Mouse (Mus musculus): ENCODE data around the gene Agbl4.

The Agbl4 gene

GRCm38 (mm10) chr4:111583562-111584237 is 1186.2 kb downstream of the Agbl4 start:
- DNase-seq (ENCODE audit: low read depth): no peak

DNA sequence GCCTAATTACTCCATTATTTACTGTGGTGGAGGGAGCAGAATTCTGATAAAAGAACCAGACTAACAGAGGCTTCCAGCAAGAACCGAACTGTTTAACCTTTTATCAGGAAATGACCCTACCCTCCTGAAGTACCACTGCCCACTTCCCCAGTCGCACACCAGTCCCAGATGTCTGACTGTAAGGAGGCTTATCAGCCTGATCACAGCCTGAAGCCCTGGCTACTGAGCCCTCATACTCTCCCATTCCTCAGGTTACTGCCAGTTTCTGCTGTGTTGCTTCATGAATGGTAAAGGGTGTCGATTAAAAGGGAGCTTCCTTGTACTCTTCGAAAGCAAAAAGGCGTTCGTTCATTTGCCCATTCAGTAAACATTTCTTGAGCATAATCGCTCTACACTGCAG is 1186.8 kb downstream of the Agbl4 start:
- no peak for DNase-seq (ENCODE audit: low read depth)

DNA sequence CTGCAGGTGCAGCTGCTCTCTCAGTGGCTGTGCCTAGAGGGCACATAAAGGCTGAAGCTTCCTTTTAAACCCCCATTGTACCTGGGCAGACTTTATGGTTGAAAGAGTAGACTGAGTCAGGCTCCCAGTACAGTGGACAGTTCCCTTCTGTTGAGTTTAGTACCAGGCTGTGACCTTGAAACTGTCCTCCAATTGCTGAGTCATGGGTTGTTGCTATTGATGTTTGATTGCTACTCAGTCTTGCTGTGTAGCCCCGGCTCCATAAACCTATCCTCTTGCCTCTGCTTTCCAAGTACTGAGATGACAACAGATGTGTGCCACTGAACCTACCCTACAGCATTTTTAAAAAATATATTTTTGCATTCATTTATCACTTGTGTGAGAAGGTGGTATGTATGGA is 1190.8 kb downstream of the Agbl4 start:
- no peak for DNase-seq (ENCODE audit: low read depth)

GRCm38 (mm10) chr4:111589467-111590170 is 1192.2 kb downstream of the Agbl4 start:
- DNase-seq (ENCODE audit: low read depth): no peak

DNA sequence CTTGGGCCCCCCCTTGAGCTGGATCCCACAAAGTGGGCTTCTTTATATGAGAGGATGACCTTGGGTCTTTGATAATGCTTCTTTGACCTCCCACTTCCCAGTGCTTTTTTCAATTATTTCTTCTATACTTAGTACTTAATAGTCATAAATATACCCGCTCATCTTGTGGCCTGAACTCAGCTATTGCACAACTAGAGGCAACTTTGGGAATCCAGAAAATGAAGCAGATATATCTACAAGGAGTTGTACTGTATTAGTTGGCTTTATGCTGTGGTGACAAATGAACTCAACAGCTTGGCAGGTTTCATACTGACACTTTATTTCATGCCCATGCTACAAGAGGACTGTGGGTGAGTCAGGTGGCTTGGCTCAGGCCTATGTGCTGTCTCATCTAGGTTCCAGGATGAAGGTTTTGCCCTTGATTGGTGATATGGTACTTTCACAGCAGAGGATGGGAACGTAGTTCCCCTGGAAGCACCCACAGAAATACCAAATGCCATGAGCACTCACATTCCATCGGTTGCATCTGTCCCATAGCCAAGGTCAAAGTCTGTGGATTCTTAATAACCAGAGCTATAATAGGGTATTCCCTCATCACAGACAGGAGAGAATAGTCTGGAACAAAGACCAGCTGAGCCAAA is 1197.3 kb downstream of the Agbl4 start:
- DNase-seq (ENCODE audit: low read depth): no peak

- no peak for DNase-seq (ENCODE audit: low read depth)
Observed at GRCm38 (mm10) chr4:111597249-111597661, 1199.8 kb downstream of the Agbl4 start.

GRCm38 (mm10) chr4:111597986-111598385 is 1200.5 kb downstream of the Agbl4 start:
- DNase-seq (ENCODE audit: low read depth): no peak

DNA sequence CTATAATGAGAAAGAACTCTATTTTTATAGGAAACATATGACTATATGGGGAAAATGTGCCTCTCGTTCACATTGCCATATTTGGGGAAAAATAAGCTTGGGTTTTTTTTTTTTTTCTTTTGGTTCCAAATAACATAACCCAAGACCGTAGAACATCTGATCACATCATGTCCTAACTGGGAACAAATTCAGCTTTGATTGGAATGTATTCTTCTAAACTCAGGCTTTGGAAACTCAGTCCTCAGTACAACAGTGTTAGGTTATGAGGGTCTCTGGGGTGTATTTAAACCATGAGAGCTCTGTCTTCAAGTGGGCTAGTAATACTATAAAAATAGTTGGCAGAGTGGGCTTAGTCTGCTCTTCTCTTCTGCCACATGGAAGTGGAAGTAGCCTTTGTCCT is 1205.7 kb downstream of the Agbl4 start:
- no peak for DNase-seq (ENCODE audit: low read depth)

DNA sequence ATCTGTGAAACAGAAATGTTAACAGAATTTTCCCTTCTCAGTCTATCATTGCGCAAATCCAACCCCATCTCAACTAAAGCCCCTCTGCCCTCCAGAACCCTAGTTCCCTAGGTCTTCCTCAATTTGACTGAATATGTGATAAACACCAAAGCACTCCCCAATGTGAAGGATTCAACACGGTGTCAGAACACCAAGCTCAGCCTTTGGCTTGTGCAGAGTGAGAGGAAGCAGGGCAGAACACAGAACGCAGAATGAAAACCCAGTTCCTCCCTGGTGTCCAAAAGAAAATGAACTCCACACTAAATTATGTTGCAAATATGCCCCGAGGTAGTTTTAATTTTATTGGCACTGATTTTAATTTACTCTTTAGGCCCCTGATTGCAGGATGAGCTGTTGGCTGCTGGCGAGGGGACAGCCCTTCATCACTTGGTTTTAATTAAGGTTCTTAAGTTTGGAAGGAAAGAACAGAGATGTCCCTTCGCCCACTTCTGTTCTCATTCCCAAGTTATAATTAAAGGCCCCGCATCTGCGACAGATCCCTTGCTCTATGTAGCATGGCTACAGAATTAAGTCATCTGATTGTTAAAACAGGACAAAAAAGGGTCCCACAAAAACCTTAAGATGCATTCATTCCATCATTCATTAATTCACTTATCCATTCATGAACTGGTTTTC is 1210.5 kb downstream of the Agbl4 start:
- DNase-seq (ENCODE audit: low read depth): no peak

DNA sequence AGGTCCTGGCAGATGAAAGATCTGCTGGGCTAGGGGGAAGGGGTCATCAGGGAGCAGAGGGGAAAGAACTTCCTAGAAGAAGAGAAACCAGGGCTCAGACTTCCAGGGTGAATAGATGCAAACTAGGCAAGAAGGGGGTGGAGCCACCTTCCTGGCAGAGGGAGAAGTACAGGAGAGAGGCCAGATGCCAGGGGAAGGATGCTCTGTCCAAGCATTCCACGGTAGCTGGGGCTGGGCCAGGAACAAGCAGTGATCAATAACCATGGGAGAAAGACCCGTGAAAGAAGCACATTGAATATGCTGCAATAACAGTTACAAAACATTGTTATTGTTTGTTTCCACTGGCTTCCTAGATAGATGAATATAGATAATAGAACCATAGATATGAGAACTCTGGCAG is 1224.4 kb downstream of the Agbl4 start:
- no peak for DNase-seq (ENCODE audit: low read depth)

DNA sequence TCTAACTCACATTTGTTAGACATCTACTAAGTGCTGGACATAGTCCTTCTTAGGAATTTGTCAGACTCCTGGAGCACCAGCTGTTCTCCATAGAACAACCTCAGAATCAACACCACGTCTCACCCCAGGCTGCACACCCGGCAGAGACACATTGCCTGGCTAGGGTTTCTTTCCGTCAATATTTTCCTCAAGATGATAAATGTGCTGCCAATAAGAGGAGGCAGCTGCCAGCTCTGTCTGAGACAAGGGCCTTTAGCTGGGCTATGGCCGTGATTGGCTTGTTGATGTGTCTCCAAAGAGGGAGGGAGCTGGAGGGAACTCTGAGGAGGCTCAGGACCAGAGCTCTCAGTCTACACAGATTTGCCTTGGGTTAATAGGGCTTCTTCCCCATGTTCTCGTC is 1227.5 kb downstream of the Agbl4 start:
- DNase-seq (ENCODE audit: low read depth): no peak

DNA sequence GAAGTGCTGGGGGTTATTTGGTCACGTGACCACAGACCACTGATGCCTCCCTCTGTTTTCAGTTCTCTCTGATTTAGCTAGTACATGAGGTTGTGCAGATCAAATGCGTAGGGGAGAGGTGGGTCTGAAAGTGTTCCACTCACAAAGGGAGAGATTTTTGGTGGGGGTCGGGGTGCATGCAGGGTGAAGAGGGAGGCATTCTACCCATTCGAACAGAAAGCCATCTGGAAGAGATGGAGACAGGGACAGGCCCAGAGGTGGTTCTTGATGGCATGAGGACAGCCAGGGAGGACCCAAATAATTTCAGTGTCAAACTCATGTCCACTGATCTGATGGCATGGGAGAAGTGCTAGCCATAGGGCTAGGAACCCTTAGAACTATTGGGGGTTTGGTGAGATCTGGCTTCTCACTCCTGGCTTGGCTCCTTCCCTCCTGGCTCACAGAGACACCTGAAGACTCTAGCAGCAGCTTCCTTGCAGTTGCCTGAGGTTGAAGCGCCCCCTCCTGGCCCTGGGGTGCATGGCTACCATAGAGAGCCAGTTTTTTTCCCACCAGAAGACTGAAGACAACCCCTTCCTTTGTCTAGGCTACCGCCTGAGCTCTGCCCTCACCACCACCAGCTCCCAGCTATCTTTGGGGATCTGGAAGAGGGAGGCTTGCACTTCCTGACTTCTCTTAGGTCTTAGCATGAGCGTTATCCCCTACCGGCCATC is 1228.8 kb downstream of the Agbl4 start:
- DNase-seq (ENCODE audit: low read depth): peak; percentile 24

- no peak for DNase-seq (ENCODE audit: low read depth)
Observed at GRCm38 (mm10) chr4:111632615-111633014, 1235.2 kb downstream of the Agbl4 start.

DNA sequence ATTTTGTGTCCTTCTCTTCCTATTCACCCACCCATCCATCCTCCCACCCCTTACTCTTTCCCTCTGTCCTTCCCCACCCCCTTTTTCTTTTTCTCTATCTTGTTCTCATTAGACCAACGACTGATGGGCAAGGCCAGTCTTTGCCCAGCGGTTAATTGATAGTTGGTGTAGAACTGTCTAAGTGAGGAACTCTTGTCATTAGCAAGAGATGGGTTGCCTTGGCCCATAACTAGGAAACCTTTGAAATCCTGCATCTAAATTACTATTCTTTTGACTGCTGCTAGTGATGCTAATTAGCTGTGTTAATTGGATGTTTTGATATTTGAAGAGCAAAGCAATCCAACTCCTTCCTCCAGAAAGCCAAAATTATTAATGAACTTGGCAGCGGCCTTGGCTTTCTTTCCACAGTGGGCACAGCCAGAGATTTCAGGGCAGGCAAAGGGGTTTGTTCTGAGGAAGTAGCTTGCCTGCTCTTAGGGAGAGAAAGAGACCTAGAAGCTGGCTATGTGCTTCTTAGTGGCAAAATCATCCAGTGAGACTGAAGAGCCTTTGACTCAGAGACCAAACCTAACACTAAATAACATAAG is 1238.2 kb downstream of the Agbl4 start:
- DNase-seq (ENCODE audit: low read depth): no peak

GRCm38 (mm10) chr4:111638948-111639708 is 1241.7 kb downstream of the Agbl4 start:
- no peak for DNase-seq (ENCODE audit: low read depth)

- no peak for DNase-seq (ENCODE audit: low read depth)
Observed at GRCm38 (mm10) chr4:111645117-111645830, 1247.8 kb downstream of the Agbl4 start.

- DNase-seq (ENCODE audit: low read depth): no peak
Observed at GRCm38 (mm10) chr4:111645831-111646166, 1248.3 kb downstream of the Agbl4 start.

DNA sequence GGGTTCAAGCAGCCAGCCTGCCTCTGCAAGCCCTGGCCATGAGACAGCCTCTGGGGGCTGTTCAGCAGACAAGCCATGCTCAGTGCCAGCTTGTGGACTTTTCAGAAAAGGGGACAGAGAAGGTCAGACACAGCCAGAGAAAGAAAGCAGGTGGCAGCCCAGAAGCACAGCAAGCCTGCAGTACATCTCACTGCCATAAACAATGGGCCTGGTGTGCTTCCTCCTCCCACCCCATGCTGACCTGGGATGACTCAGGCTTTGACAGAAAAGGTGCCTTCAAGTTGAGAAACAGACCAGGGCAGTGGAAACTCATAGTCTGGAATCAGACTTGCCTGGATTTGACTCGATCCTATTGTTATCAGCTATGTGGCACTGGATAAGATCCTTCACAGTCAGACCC is 1256.0 kb downstream of the Agbl4 start:
- no peak for DNase-seq (ENCODE audit: low read depth)

DNA sequence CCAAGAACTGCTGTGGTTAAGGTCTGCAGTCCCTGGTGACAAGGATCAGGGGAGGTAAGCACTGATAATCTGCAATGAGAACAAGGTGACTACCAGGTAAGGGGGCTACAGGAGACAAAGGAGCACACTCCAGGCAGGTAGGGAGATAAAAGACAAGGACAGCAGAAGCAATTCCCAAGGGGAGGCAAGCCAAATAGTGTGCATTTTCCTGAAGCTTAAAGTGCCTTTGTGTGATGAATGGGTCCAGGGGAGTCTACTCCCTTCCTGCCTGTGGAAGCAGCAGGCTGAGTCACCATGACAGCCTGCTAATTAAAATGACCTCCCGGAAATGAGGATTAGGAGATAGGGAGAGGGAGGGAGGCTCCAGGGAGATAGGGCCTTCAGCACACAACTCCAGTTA is 1266.3 kb downstream of the Agbl4 start:
- no peak for DNase-seq (ENCODE audit: low read depth)

GRCm38 (mm10) chr4:111664146-111664545 is 1266.7 kb downstream of the Agbl4 start:
- no peak for DNase-seq (ENCODE audit: low read depth)

Measured in c-Kit-positive CD71-negative TER-119-negative erythroid progenitor cells, embryonic 14.5 days (primary cell).